Mouse (Mus musculus): ENCODE measurements at regions not wholly inside any gene's neighbourhood (a gene's known extent, or its start where the extent isn't known, plus 50 kb on each side); places are given as distances from the start of the nearest gene placed in this dataset.

GRCm38 (mm10) chr3:39372426-39372950, 485.7 kb downstream of the Fat4 start:
- peak in 1 of 2 experiments; percentile 22 for DNase-seq (ENCODE audit: low spot score in 2 of 2)

GRCm38 (mm10) chr3:39375465-39375864, 488.7 kb downstream of the Fat4 start:
- no peak for DNase-seq (ENCODE audit: low spot score in 2 of 2)

GRCm38 (mm10) chr3:39388491-39388890, 501.8 kb downstream of the Fat4 start:
- no peak for DNase-seq (ENCODE audit: low spot score in 2 of 2)

GRCm38 (mm10) chr3:39390442-39390841, 503.7 kb downstream of the Fat4 start:
- no peak for DNase-seq (ENCODE audit: low spot score in 2 of 2)

- no peak for DNase-seq (ENCODE audit: low spot score in 2 of 2)
Measured at GRCm38 (mm10) chr3:39392053-39392452, 505.3 kb downstream of the Fat4 start.

- no peak for DNase-seq (ENCODE audit: low spot score in 2 of 2)
Measured at GRCm38 (mm10) chr3:39396672-39397071, 509.9 kb downstream of the Fat4 start.

- no peak for DNase-seq (ENCODE audit: low spot score in 2 of 2)
Measured at GRCm38 (mm10) chr3:39397255-39397654, 510.5 kb downstream of the Fat4 start.

- DNase-seq (ENCODE audit: low spot score in 2 of 2): no peak
Measured at GRCm38 (mm10) chr3:39397677-39398076, 510.9 kb downstream of the Fat4 start.

- no peak for DNase-seq (ENCODE audit: low spot score in 2 of 2)
Measured at GRCm38 (mm10) chr3:39424778-39425642, 538.3 kb downstream of the Fat4 start.

GRCm38 (mm10) chr3:39425643-39426016, 538.9 kb downstream of the Fat4 start:
- no peak for DNase-seq (ENCODE audit: low spot score in 2 of 2)

- no peak for DNase-seq (ENCODE audit: low spot score in 2 of 2)
Measured at GRCm38 (mm10) chr3:39443328-39443727, 556.6 kb downstream of the Fat4 start.

GRCm38 (mm10) chr3:39455650-39456049, 568.9 kb downstream of the Fat4 start:
- DNase-seq (ENCODE audit: low spot score in 2 of 2): no peak

- peak in 1 of 2 experiments; percentile 39 for DNase-seq (ENCODE audit: low spot score in 2 of 2)
Measured at GRCm38 (mm10) chr3:39460183-39460888, 573.6 kb downstream of the Fat4 start.

- DNase-seq (ENCODE audit: low spot score in 2 of 2): no peak
Measured at GRCm38 (mm10) chr3:39461561-39461960, 574.8 kb downstream of the Fat4 start.

- no peak for DNase-seq (ENCODE audit: low spot score in 2 of 2)
Measured at GRCm38 (mm10) chr3:39465811-39466210, 579.1 kb downstream of the Fat4 start.

GRCm38 (mm10) chr3:39489392-39489791, 602.7 kb downstream of the Fat4 start:
- DNase-seq (ENCODE audit: low spot score in 2 of 2): no peak

GRCm38 (mm10) chr3:39494363-39494762, 607.6 kb downstream of the Fat4 start:
- no peak for DNase-seq (ENCODE audit: low spot score in 2 of 2)

- DNase-seq (ENCODE audit: low spot score in 2 of 2): no peak
Measured at GRCm38 (mm10) chr3:39528087-39528486, 641.3 kb downstream of the Fat4 start.

- no peak for DNase-seq (ENCODE audit: low spot score in 2 of 2)
Measured at GRCm38 (mm10) chr3:39537515-39537914, 650.8 kb downstream of the Fat4 start.

- DNase-seq (ENCODE audit: low spot score in 2 of 2): no peak
Measured at GRCm38 (mm10) chr3:39540530-39541118, 653.9 kb downstream of the Fat4 start.

- no peak for DNase-seq (ENCODE audit: low spot score in 2 of 2)
Measured at GRCm38 (mm10) chr3:39559460-39560041, 672.8 kb downstream of the Fat4 start.

GRCm38 (mm10) chr3:39560951-39561350, 674.2 kb downstream of the Fat4 start:
- no peak for DNase-seq (ENCODE audit: low spot score in 2 of 2)
